Mouse (Mus musculus) stomach, postnatal 0 days (tissue): ENCODE data around the gene Ccdc163. TPM values are rescaled to one million over a fixed set of nuclear protein-coding genes. Genes with fewer than 3 reads are reported as not detected.

Source experiments
- ATAC-seq: fragments of 200-750 bp; cut with Nextera tagmentation; 2 replicates; pipeline ENCODE4 v1.8.0; 2017; ENCODE audit not compliant: low FRiP score, low TSS enrichment
- DNase-seq: peaks from one replicate; pipeline ENCODE4 v3.0.0-alpha.2; 2016; ENCODE audit warnings: low spot score
- H3K27ac ChIP-seq: fragments of 300-500 bp; sonication (generic); replicated peaks from 2 replicates; pipeline ENCODE4 v1.5.1; 2014; ENCODE audit warnings: mild to moderate bottlenecking, control low read depth
- H3K27me3 ChIP-seq: fragments of 300-500 bp; sonication (generic); 2 replicates; pipeline ENCODE4 v1.6.1; 2014; ENCODE audit warnings: low read length; ENCODE audit not compliant: control insufficient read depth, insufficient read depth
- H3K36me3 ChIP-seq: fragments of 300-500 bp; sonication (generic); 2 replicates; pipeline ENCODE4 v1.6.1; 2014; ENCODE audit warnings: low read length, mixed read lengths; ENCODE audit not compliant: control insufficient read depth, insufficient read depth
- H3K4me1 ChIP-seq: fragments of 300-500 bp; sonication (generic); replicated peaks from 2 replicates; pipeline ENCODE4 v1.6.1; 2014; ENCODE audit warnings: antibody characterized with exemption; ENCODE audit not compliant: control insufficient read depth, insufficient read depth
- H3K4me2 ChIP-seq: fragments of 300-500 bp; sonication (generic); replicated peaks from 2 replicates; pipeline ENCODE4 v1.6.1; 2014; ENCODE audit warnings: low read depth, mild to moderate bottlenecking, control low read depth, moderate library complexity
- H3K4me3 ChIP-seq: fragments of 300-500 bp; sonication (generic); 2 replicates; pipeline ENCODE4 v1.5.1; 2014; ENCODE audit warnings: low read depth, low read length, control low read depth
- H3K9ac ChIP-seq: fragments of 300-500 bp; sonication (generic); 2 replicates; pipeline ENCODE4 v1.6.1; 2014; ENCODE audit warnings: mild to moderate bottlenecking, low read length, control low read depth, mixed read lengths
- H3K9me3 ChIP-seq: fragments of 300-500 bp; sonication (generic); 2 replicates; pipeline ENCODE4 v1.6.1; 2016; ENCODE audit warnings: low read length; ENCODE audit not compliant: control insufficient read depth
- CTCF ChIP-seq: IDR thresholded peaks from 2 replicates; pipeline ENCODE4 v1.5.1; 2016; ENCODE audit warnings: antibody characterized with exemption, low read depth, mild to moderate bottlenecking, moderate library complexity
- EP300 ChIP-seq: optimal IDR thresholded peaks from 2 replicates; pipeline ENCODE3; 2016; ENCODE audit warnings: antibody characterized with exemption
- WGBS: fragments of 180-500 bp; shearing (Covaris S2); extraction: QIAGEN DNeasy Blood & Tissue Kit; methylation state at CpG from one replicate; pipeline ENCODE4 v1.1.7; 2014; 5-methylcytosine and 5-hydroxymethylcytosine counted together
- polyA plus RNA-seq: library from polyadenylated mRNA; unstranded; fragments of >200 nt; fragmentation: Nextera tagmentation; extraction: Ambion mirVana; gene quantifications from 2 replicates; pipeline ENCODE4 v1.2.1, GENCODE M21; 2015

Gene Ccdc163
- polyA plus RNA-seq, 1 experiment from 2014 or later = 9.8 TPM

- no peak for DNase-seq
- no peaks in the 10 kb centered on the region for H3K4me1 ChIP-seq
- H3K36me3 ChIP-seq = no peaks in the 10 kb centered on the region
- H3K9ac ChIP-seq = peak overlapping the region; percentile 84
- 3% methylated on average over 28 of the region's 29 CpGs for WGBS
- no peak for TF ChIP-seq EP300
- TF ChIP-seq CTCF = no peak
- H3K4me2 ChIP-seq = peak overlapping the region; percentile 94
- no peaks in the 10 kb centered on the region for H3K9me3 ChIP-seq
- no peaks in the 10 kb centered on the region for H3K27me3 ChIP-seq
- peak overlapping the region; percentile 78 for H3K27ac ChIP-seq
- H3K4me3 ChIP-seq = peak overlapping the region; percentile 81
- no peak for ATAC-seq
Measured at GRCm38 (mm10) chr4:116721098-116721628, 12.9 kb downstream of the Ccdc163 start.

GRCm38 (mm10) chr4:116722230-116722629, 13.9 kb downstream of the Ccdc163 start:
- Histone ChIP-seq H3K4me3 (no peak overlapping the region), H3K36me3 (no peaks in the 10 kb centered on the region), H3K27ac (no peak overlapping the region), H3K27me3 (no peaks in the 10 kb centered on the region), H3K9ac (no peak overlapping the region), H3K4me1 (no peaks in the 10 kb centered on the region), H3K4me2 (no peak overlapping the region), H3K9me3 (no peaks in the 10 kb centered on the region)
- 59% methylated on average over 7 of the region's 7 CpGs for WGBS
- no peak for ATAC-seq
- DNase-seq = no peak
- TF ChIP-seq CTCF (no peak), EP300 (no peak)

GRCm38 (mm10) chr4:116725444-116725843, 17.1 kb downstream of the Ccdc163 start:
- Histone ChIP-seq H3K9ac (no peak overlapping the region), H3K4me2 (no peak overlapping the region), H3K27ac (no peak overlapping the region), H3K9me3 (no peaks in the 10 kb centered on the region), H3K4me3 (no peak overlapping the region), H3K36me3 (no peaks in the 10 kb centered on the region), H3K4me1 (no peaks in the 10 kb centered on the region), H3K27me3 (no peaks in the 10 kb centered on the region)
- no peak for ATAC-seq
- WGBS = 72% methylated on average over 5 of the region's 5 CpGs
- no peak for DNase-seq
- TF ChIP-seq EP300 = no peak
- TF ChIP-seq CTCF = no peak

- H3K36me3 ChIP-seq = no peaks in the 10 kb centered on the region
- no peak overlapping the region for H3K4me3 ChIP-seq
- no peak overlapping the region for H3K4me2 ChIP-seq
- 60% methylated on average over 3 of the region's 3 CpGs for WGBS
- H3K4me1 ChIP-seq = no peaks in the 10 kb centered on the region
- ATAC-seq (no peak), DNase-seq (no peak)
- no peak for TF ChIP-seq CTCF
- no peak for TF ChIP-seq EP300
- no peaks in the 10 kb centered on the region for H3K9me3 ChIP-seq
- H3K27ac ChIP-seq = no peak overlapping the region
- H3K9ac ChIP-seq = no peak overlapping the region
- no peaks in the 10 kb centered on the region for H3K27me3 ChIP-seq
Measured at GRCm38 (mm10) chr4:116727401-116727800, 19.1 kb downstream of the Ccdc163 start.

GRCm38 (mm10) chr4:116729532-116729931, 21.2 kb downstream of the Ccdc163 start:
- Histone ChIP-seq H3K4me1 (no peaks in the 10 kb centered on the region), H3K36me3 (no peaks in the 10 kb centered on the region), H3K4me3 (no peak overlapping the region), H3K9me3 (no peaks in the 10 kb centered on the region), H3K27me3 (no peaks in the 10 kb centered on the region), H3K4me2 (no peak overlapping the region), H3K27ac (no peak overlapping the region), H3K9ac (no peak overlapping the region)
- ATAC-seq (no peak), DNase-seq (no peak)
- WGBS = 82% methylated on average over 3 of the region's 3 CpGs
- no peak for TF ChIP-seq CTCF
- TF ChIP-seq EP300 = no peak

- Histone ChIP-seq H3K9me3 (no peaks in the 10 kb centered on the region), H3K4me2 (no peak overlapping the region), H3K36me3 (no peaks in the 10 kb centered on the region), H3K9ac (no peak overlapping the region), H3K4me1 (no peaks in the 10 kb centered on the region), H3K27me3 (no peaks in the 10 kb centered on the region), H3K27ac (no peak overlapping the region), H3K4me3 (no peak overlapping the region)
- WGBS = 72% methylated on average over 9 of the region's 9 CpGs
- DNase-seq = no peak
- TF ChIP-seq CTCF = no peak
- no peak for TF ChIP-seq EP300
- ATAC-seq = no peak
Measured at GRCm38 (mm10) chr4:116731077-116731476, 22.8 kb downstream of the Ccdc163 start.
